Mouse (Mus musculus) spleen, postnatal 14 days (tissue): ENCODE measurements around the gene Tmem59l.
"Not testable (repeated sequence)": the region's sequence is repeated elsewhere in the genome, so short reads cannot be mapped to it uniquely, and the experiment has no call there.

Source experiments
- DNase-seq, 2 experiments: peaks; one replicate each; pipeline ENCODE4 v3.0.0; 2021 to 2022; ENCODE audit warnings: low spot score in 2 of 2

Gene Tmem59l

DNA sequence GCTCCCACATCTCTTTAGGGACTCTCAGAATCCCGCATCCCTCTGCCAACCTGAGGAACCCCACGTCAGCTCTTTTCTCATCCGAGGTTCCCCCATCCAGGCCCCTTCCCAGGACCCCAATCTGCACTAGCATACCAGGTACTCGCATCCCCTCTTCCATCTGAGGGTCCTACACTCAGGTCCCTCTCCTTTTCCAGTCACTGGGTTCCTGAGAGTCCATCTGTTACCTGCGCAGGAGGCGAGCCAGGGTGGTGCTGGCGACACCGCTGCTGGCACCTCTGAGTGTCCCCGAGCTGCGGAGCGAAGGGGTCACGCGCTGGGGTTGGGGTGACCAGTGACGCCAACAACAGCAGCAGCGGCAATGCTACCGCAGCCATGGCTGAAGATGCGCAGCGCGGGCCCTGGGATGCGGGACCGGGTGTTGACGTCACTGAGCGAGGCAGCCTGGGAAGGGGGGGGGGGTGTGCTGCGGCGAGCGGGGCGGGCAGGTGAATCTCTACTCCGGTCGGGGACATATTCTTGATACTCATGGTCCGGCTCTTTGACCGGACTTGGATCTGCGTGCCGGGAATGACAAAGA, at the start of gene Tmem59l:
Tmem59l (minus strand) TSS at position 418 of the 580 bp plus-strand sequence.
- DNase-seq: no peak

DNA sequence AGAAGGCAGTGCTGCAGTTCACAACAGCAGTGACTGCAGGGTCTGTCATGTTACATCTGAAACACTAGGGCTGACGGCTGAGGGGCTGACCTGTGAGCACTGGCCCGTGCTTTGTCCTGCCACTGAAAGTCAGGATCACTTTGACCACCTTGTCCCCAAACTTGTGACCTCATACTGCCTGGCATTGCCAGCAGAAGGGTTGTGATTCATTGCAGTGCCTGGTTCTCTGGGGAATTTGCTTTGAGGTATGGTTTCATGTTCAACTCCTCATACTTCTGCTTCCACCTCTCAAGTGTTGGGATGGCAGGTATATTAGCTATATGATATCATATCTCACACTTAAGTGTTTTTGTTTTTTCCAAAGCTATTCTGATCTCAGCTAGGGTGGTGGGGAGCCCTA, 48.5 kb upstream of the Tmem59l start:
- DNase-seq: no peak

DNA sequence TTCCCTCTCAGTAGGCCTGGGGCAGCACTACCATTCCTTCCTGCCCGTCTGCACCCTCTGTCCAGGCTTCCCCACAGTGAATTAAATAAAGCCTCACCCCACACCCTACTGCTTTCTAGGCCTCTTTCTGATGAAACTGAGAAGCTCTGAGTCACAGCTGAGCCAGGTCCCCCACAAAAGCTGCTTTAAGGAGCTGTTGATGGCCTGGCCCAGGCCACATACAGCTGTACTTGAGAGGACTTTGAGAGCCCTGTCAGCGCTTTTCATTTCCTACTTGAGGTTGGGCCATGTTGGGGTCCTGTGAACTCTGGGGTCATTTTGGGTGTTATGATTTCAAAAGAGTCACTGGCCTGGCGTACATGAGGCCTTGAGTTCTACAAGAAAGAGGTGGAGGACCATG, 48.1 kb upstream of the Tmem59l start:
- no peak for DNase-seq

DNA sequence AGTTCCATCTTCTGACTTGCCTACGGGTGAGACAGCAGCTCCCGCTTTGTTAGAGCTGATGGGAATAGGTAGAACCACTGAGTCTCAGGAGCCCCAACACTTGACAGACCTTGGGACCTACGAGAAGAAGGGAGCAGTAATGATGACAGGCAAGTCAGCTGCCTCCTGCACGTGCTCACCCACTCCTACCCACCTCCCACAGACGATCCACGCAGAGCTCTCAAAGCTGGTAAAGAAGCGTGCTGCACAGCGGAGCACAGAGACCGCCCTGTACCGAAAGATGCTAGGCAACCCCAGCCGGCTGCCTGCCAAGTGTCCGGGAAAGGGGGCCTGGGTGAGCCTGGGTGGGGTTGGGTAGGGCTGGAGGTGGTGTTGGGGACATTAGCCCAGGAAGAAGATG, 47.1 kb upstream of the Tmem59l start:
- DNase-seq: no peak

DNA sequence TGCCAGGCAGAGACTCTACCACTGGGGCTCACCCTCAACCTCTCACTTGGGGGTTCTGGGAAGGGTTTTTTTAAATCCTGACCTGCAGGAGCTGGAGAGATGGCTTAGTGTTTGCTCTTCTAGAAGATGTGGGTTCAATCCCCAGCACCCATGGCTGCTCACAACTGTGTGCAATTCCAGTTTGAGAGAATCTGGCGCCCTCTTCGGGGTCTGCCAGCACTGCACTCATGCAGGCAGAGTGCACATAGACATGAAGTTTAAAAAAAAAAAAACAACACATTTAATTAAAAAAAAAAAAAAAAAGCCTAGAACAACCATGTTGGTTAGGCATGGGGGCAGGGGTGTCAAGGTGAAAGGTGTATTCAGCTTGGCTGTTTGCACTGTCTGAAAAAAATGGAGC, 43.2 kb upstream of the Tmem59l start:
- DNase-seq: no peak

DNA sequence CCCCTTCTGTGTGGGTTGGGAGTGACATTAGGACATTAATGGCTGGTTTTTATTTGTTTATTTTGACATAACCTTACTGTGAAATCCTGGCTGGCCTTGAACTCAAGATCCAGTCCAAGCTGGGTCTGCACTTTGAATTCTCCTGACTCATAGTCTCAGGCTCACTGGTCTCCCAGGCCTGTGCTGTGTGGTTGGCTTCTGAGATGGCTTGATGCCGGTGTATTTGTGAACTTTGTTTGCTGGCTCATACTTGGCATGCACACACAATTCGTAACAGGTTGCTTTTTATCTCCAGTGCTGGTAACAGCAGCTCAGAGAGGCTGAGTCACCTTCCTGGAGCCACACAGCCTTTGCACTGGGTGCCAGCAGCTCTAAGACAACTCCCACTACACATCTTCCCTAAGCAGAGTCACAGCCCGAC, 42.6 kb upstream of the Tmem59l start:
- no peak for DNase-seq

DNA sequence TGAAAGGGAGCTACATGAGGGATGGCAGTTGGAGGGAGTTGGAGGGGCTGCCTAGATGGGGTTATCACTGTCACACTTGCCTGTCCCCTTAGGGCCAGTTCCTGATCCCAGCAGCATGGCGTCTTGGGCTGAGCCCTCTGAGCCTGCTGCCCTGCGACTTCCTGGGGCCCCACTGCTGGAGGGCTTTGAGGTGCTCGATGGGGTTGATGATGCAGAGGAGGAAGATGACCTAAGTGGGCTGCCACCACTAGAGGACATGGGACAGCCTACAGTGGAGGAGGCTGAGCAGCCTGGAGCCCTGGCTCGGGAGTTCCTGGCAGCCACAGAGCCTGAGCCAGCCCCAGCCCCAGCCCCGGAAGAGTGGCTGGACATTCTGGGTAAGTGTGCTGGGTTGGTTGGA, 42.1 kb upstream of the Tmem59l start:
- DNase-seq: no peak

DNA sequence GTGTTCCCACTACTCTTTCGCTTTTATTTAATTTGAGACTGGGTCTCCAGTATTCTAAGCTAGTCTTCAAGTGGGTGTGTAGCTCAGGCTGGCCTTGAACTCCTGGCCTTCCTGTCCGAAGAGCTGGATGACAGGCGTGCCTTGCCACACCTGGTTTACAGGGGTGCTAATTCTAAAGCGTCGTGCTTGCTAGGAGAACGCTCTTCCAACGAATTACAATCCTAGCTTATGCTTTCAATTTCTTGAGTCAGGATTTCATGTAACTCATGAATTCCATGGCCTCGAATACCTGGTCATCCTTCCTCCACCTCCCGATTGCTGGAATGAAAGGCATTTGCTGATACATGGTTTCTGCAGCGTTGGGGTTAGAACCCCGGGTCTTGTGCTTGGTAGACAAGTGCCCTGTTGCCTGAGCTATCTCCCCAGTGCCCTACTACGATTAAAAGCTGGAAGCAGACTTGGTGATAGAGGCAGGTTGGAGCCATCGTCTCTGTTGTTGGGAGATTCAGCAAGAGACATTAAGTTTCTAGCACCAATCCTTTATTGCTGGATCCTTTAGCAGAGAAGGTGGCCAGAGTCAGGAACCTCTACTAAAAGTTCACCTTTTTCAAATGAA, 41.1 kb upstream of the Tmem59l start:
- no peak for DNase-seq

DNA sequence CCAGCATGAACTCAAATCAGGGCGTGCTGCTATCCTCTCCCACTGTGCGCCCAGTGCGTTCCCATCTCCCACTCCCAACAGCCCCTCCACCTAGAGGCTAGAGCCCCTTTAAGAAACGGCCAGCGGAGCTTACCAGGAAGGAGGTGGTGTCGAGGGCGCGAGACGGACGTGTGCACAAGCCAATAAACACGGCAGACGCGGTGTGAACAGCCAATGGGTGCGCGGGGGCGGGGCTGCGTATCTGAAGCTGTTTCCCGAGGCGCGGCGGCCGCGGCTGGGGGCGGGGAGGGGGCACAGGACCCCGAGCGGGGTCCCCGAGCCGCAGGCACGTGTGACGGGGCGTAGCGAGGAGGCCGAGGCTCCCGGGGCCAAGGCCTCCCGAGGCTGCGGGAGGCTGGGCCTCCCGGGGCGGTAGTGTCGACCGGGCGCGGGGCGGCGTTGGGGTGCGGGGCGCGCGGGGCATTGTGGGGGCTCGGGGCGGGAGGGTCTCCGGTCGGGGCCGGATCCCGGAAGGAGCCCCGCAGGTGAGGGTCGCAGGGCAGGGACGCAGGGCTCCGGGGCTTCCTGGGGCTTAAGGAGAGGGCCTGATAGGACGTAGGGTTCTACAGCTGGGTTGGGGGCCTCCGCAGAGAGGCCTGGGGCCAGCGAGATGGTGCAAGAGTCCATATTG, 40.5 kb upstream of the Tmem59l start, which contains the start of the genes Fkbp8 and Kxd1:
Fkbp8 (plus strand) TSS at position 213 of the 670 bp plus-strand sequence.
Kxd1 (minus strand) TSS at position 445 of the 670 bp plus-strand sequence.
- peak; percentile 97 to 98 for DNase-seq

DNA sequence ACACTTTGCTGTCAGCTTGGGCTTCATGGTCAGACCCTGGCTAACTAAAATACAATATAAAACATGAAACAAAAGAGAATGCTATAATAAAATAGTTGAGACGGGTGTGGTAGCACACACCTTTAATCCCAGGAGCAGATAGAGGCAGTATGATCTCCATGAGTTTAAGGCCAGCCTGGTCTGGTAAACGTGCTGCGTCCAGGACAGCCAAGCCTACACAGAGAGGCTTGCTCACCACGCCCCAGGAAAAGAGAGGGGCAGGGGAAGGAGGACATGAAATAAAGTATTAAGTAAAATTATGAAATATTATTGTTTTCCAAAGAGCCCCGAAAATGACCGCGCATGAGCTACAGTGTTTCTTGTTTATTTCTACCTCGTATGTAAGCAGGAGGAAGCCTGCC, 40.0 kb upstream of the Tmem59l start:
- DNase-seq: no peak

DNA sequence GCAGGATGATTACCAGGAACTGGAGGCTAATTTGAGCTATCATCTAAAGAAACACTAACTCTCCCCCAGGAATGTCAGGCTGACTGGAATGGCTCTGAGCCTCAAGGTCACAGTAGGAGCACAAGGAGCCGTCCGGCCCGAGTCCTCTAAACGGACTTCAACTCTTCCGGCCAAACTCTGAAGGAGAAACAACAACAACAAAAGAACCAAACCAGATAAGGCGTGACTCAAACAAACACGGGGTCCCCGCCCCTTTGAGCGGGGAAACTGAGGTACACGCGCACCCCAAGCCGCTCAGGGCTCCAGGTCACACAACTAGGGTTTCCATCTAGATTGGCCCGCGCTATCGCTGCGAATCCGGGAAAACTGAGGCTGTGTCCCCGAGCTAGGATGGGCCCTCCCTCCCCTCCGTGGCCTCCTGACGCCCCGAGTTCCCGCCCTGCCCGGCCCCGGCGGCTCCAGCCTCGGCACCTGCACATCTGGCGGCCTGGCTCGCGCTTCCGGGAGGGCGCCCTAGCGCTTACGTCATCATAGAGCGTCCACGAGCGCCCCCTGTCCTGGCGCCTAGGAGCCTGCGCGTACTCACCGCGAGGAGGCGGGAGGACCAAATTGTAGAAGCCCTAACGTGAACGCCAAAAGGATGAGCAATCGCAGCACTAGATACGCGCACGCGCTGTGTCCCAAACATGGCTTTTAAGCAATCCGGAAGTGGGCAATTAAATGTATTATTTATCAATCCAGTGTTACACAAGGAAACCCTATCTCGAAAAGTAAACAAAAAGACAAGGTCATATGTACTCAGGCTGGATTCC, 35.6 kb upstream of the Tmem59l start:
- peak; percentile 94 to 95 for DNase-seq

DNA sequence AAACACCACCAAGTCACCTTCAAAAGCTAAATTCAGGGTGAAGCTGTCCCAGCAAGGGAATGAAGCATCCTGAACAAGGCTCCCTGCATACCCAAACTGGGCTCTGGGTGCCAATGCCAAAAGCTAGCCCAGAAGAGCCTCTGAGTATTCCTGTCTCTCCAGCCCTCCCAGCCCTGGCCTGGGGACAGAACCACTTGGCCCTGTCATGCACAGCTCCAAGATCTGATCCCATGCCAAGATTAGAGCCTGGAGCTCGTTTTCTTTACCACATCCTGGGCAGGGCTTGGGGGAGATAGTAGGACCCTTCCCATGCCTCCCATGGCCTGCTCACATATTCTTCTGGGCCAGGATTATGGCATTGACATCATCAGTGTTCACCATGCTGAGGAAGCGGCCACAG, 32.4 kb upstream of the Tmem59l start:
- DNase-seq: no peak

DNA sequence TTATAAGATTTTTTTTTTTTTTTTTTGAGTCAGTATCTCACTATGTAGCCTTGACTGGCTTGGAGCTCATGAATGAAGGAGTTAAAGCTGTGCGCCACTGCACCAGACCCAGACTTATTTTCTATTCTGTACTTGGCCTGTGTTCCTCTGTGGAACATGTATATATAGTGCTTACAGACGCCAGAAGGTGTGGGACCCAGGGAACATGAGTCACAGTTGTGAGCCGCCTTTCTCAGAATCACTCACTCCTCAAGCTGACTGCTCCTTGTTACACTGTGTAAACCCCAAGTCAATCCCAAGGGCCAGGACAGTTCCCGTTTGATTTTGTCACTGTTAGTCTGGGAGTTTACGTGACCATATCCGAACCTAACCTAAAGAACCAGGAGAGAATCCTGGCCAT, 31.9 kb upstream of the Tmem59l start:
- DNase-seq: no peak

DNA sequence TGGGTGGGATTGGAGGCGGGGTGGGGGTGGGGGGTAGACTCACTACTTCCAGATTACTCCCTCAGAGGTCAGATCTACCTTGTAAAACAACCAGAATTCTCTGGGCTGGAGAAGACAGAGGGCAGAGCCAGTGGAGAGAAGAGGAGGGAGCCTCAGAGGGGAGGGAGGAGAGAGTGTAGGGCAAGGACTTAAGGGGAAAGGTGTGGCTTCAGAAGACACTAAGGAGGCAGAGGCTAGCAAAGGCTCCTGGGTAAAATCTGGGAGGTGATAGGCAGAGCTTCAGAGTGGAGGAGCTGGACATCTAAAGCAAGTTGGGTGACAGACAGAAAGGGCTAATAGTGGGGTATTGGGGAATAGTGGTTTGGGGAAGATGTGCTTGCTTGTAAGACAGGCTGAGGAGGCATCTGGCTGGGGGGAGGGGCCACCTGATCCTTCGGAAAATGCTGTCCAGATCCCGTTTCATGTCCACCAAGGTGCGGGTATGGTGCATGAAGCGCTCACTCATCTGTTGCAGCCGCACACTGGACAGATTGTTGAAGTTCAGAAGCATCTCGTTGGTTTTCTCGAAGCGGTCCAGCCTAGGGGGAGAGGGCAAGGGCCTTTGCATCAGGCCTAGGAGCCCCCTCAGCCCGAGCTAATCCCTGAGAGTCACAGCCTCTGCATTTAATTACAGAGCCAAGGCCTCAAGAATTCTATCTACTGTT, 30.9 kb upstream of the Tmem59l start:
- no peak for DNase-seq

DNA sequence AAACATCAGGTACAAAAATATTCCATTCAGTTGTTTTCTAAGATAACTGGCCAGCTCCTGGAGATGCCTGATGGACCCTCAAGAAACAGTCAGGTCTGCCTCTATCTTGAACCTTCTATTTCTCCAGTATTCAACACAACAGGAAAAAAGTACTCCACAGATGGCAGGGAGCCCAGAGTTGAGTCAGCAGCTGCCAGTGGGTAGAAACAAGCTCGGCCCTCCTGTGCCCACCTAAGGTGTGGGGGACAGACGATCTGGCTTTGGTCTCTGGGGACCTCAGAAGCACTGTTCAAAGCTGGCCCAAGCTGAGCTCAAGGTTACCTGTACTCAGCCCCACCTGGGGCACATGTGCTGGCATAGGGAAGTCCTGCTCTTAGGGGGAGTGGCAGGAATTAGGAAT, 26.3 kb upstream of the Tmem59l start:
- no peak for DNase-seq

DNA sequence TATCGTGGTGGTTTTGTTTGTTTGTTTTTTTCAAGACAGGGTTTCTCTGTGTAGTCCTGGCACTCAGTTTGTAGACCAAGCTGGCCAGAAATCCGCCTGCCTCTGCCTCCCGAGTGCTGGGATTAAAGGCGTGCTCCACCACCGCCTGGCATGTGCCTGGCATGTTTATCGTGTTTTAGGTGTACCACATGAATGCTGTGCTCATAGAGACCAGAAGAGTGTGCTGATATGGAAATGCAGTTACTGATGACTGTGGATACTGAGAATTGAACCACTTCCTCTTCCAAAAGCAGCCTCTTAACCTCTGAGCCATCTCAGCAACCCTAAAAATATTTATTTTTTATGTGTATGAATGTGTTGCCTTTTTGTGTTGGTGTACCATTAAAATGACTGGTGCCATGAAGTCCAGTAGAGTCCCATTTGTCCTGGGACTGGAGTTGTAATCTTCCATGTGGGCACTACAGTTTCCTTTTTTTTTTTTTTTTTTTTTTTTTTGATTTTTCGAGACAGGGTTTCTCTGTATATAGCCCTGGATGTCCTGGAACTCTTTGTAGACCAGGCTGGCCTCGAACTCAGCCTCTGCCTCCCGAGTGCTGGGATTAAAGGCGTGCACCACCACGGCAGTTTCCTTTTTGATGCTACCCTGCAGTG, 25.2 kb upstream of the Tmem59l start:
- no peak for DNase-seq

DNA sequence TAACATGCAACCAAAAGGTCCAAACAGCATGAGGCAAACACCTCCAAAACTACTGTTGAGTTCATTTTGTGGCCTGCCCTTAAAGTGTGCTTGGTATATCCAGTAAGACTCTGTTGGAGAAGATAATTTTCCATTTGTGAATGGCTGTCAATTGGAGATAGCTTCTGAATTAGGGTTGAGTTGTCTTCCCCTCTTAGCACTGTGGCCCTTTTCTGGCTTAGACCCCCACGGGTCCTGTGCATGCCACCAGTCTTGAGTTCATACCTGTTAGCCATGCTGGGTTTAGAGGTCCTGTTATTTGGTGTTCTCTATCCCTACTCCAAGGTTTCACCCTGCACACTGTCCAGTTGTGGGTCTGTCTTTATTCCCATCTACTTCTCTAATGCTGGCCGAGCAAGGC, 24.6 kb upstream of the Tmem59l start:
- DNase-seq: no peak

DNA sequence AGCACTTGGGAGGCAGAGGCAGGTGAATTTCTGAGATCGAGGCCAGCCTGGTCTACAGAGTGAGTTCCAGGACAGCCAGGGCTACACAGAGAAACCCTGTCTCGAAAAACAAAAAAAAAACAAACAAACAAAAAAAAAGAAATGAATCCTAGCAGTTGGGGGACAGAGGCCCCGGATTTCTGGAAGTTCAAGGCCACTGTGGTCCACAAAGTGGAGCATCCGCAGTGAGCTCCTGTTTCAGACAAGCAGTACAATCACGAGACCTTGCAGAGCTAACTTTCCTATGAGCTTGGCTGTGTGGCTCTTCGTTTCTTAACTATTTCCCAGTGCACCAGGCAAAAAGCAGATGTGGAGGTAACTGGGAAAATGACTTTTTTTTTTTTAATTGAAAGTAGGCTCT, 24.0 kb upstream of the Tmem59l start:
- not testable (repeated sequence) for DNase-seq

DNA sequence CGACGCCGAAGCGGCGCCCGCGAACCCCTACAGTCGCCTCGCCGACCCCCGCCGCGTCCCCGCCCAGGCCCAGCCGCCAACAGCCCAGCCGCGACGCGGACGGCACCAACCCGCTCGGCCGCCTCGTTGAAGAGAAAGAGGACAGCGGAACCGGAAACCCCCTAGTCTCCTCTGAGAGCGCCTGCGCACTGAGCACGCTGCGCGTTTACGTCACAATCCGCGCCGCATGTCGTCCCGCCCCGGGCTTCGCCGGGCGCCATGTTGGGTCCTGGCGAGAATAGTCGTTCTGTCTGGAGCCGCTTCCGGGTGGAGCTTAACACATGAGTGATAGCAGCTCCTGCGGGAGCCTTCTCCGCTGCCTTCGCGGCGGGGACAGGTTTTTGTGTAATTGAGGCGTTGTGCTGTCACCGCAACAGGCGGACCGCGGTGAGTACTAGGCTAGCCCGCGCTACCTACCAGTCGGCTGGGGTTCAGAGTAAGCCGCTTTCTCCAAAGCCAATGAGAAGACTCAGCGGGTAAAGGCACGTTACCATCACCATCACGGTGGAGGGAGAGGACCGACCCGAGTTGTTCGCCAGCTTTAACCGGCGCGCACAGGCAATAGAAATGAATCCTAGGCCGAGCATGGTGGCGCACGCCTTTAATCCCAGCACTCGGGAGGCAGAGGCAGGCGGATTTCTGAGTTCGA, 23.2 kb upstream of the Tmem59l start, which contains the start of gene Uba52:
Uba52 (minus strand) TSS at position 574 of the 688 bp plus-strand sequence.
- peak; percentile 94 to 97 for DNase-seq

DNA sequence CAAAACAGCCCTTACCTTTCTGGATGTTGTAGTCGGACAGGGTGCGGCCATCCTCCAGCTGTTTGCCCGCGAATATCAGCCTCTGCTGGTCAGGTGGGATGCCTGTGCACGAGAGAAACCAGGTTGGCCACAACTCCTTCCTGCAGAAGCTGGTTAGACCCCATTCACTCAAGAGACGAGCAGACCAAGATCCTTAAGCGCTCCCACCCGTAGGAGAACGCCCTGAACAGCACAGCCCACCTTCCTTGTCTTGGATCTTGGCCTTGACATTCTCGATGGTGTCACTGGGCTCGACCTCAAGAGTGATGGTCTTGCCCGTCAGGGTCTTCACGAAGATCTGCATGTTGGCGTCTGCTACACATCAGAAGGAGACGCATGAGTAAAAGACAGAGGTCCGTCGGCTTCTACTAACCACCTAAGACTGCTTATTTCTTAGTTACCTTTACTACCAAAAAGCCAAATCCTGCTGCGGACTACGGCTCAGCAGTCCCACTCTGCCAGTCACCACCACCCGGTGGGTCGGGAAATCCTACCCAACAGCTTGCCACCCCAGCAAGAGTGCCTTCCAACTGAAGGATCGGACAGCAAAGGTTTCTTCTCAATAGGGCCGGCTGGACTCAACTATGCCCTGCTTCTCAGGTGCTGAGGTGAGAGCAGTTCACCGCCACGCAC, 22.3 kb upstream of the Tmem59l start:
- no peak for DNase-seq
